Mouse (Mus musculus): ENCODE data around the gene Gm21789. TPM values are rescaled to one million over a fixed set of nuclear protein-coding genes. Genes with fewer than 3 reads are reported as not detected.
"Not testable (repeated sequence)": the region's sequence is repeated elsewhere in the genome, so short reads cannot be mapped to it uniquely, and the experiment has no call there.

Gm21789 gene
- total RNA-seq (2021) = not detected

GRCm38 (mm10) chrX:32941468-32941867 lies at the start of gene Gm21789:
Gene Gm21789, plus strand, starts transcription at chrX:32941768.
- not testable (repeated sequence) for DNase-seq (ENCODE audit: extremely low spot score in 1 of 2, low spot score in 1 of 2)

GRCm38 (mm10) chrX:32894325-32894724 lies 47.2 kb upstream of the Gm21789 start, which contains the start of gene Btbd35f30:
Gene Btbd35f30, plus strand, starts transcription at chrX:32894625.
- DNase-seq (ENCODE audit: extremely low spot score in 1 of 2, low spot score in 1 of 2) = not testable (repeated sequence)

GRCm38 (mm10) chrX:32973597-32973996 lies 32.0 kb downstream of the Gm21789 start, which contains the start of gene Btbd35f5:
Gene Btbd35f5, plus strand, starts transcription at chrX:32973897.
- not testable (repeated sequence) for DNase-seq (ENCODE audit: extremely low spot score in 1 of 2, low spot score in 1 of 2)

Other genes with a start within 250 kb of the Gm21789 start
- gene Btbd35f21, start 215.7 kb upstream of the Gm21789 start, total RNA-seq (2021) = not detected
- gene Btbd35f30, start 47.1 kb upstream of the Gm21789 start, total RNA-seq (2021) = not detected
- gene Btbd35f5, start 32.1 kb downstream of the Gm21789 start, total RNA-seq (2021) = not detected

Measured in layer of hippocampus, postnatal 25 days (tissue).